Mouse (Mus musculus) ES-E14 (cell line): ENCODE results near the gene Plekhd1.

Experiments
- CHD2 ChIP-seq: IDR thresholded peaks from 2 replicates; pipeline ENCODE4 v1.6.1; 2014; ENCODE audit warnings: mild to moderate bottlenecking, low read depth, low read length, inconsistent platforms
- ZC3H11A ChIP-seq: IDR thresholded peaks from 2 replicates; pipeline ENCODE4 v1.6.1; 2012; ENCODE audit warnings: low read depth, mild to moderate bottlenecking, inconsistent platforms, low read length, borderline replicate concordance

DNA sequence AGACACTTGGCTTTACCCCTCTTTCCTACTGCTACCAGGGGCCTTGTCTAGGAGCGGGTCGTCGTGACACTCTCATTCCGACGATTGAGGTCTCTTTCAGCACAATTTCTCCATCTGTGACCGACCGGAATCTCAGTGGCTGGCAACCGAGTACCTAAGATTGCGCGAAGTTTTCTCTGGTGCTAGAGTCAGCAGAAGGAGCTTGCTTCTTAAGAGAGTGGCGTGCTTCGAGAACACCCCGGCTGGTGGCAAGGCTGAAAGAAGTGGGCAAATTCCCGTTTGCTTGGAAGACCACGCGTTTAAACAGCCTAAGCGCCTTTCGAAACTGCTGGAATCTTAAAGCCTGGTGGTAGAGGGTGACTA lies 47.9 kb upstream of the Plekhd1 start:
- TF ChIP-seq CHD2 (no peak), ZC3H11A (no peak)
